Mouse (Mus musculus): ENCODE results near the gene Fbxl8. TPM values are rescaled to one million over a fixed set of nuclear protein-coding genes. Genes with fewer than 3 reads are reported as not detected.
A peak's percentile ranks its signal among the peaks of the same experiment; 100 is the strongest.

The Fbxl8 gene
- polyA plus RNA-seq, 1 experiment from 2014 or later, result 0.61 TPM

DNA sequence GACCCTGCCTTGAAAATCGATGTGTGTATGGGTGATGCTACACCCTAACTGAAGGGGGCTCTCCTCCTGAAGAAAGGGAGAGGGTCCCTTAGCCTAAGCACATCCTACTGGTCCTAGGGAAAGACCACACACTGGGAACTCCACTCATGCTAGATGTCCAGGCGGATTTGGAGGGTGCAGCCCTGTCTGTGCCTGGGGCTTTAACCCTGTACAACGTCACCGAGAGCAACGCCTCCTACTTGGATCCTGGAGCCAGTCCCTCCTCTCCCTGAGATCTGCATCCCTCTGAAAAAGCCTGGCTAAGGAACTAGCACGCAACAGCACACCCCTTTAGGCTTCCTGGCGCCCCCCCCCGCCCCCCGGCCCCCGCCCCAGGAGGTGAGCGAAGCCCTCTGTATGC, 10.9 kb downstream of the Fbxl8 start:
- Histone ChIP-seq H3K9ac (replicated peaks) (peak overlapping the region; percentile 28; the same call in 1 of the 2 replicates), H3K4me2 (replicated peaks) (peak overlapping the region; percentile 84), H3K9me3 (no peaks in the 10 kb centered on the region), H3K36me3 (peaks cover 11% of the 10 kb centered on the region), H3K27ac (no peak overlapping the region), H3K27me3 (peaks cover 99% of the 10 kb centered on the region), H3K4me1 (replicated peaks) (peaks cover 36% of the 10 kb centered on the region), H3K4me3 (replicated peaks) (peak overlapping the region; percentile 48; the same call in 1 of the 2 replicates)
- WGBS, result 5% methylated on average over 11 of the region's 11 CpGs
- no peak for ATAC-seq

DNA sequence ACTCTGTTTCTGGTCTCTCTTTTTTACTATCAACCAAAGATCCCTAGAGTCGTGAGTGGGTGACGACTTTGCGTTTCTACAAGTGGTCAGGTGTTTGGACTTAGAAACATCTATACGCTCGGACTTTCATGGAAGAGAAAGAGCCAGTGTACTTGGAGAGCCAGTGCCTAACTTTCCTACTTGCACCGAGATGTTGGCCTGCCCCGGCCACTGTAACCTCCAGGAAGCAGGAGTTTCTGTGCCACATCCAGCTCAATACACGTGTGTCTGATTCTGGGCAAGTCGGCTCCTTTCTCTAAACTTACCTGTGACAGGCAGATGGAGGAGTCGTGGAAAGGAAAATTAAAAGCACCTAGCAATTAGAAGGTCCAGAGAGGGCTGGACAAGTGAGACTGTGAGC, 11.4 kb downstream of the Fbxl8 start, which contains the start of gene Nol3:
Gene Nol3 (plus strand): TSS at position 301 of the 400 bp plus-strand sequence.
- peak within 1 kb of the TSS; percentile 48 for H3K4me3 ChIP-seq (replicated peaks)
- peaks cover 31% of the 10 kb centered on the region for H3K4me1 ChIP-seq (replicated peaks)
- ATAC-seq, result peak; percentile 2; the same call in 1 of the 2 replicates
- 4% methylated on average over 10 of the region's 10 CpGs for WGBS
- H3K27ac ChIP-seq, result no peak within 1 kb of the TSS
- peaks cover 98% of the 10 kb centered on the region for H3K27me3 ChIP-seq
- peak within 1 kb of the TSS; percentile 70 for H3K9ac ChIP-seq (replicated peaks)
- peak within 1 kb of the TSS; percentile 84 for H3K4me2 ChIP-seq (replicated peaks)
- no peaks in the 10 kb centered on the region for H3K9me3 ChIP-seq
- peaks cover 16% of the 10 kb centered on the region for H3K36me3 ChIP-seq

DNA sequence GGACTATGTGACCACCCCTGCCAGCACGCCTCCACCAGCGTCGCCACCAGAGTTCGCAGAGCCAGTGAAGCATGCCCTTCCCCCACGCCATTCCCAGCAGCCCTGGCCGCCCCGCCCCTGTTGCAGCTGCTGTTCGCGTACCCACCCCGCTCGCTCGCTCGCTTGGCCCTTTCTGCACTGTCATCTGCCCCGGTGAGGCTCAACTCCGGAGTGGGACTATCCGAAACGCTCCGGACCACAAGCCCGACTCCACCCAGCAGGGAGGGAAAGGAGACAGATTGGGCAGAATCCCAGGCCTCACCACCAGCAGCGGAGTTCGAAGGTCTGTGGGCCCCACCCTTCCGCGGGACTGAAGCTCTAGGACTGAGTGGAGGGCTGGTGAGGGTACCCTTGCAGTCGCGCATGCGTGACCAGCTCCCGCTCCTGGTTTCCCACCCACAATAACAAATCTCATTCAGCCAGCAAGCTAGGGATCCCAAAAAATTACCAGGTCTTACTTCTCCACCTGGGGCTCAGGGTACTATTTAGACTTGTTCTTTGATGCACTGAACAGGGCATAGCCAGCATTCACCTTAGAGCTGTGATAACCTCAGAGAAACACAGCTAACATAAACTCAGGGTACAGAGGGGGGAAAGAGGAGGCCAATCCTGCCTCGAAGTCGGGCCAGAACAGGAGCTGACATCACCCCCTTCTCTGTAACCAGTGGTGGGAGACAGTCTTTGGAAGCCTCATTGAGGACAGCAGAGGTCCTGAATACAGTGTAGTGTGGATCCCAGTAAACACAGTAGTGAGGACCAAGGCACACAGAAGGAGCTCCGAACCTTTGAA, 12.1 kb downstream of the Fbxl8 start:
- peaks cover 94% of the 10 kb centered on the region for H3K27me3 ChIP-seq
- H3K36me3 ChIP-seq, result peaks cover 20% of the 10 kb centered on the region
- WGBS, result 2% methylated on average over 30 of the region's 30 CpGs
- no peak overlapping the region for H3K27ac ChIP-seq
- peak overlapping the region; percentile 48 for H3K4me3 ChIP-seq (replicated peaks)
- no peaks in the 10 kb centered on the region for H3K9me3 ChIP-seq
- peak; percentile 73 for ATAC-seq
- H3K4me2 ChIP-seq (replicated peaks), result peak overlapping the region; percentile 84
- peaks cover 30% of the 10 kb centered on the region for H3K4me1 ChIP-seq (replicated peaks)
- H3K9ac ChIP-seq (replicated peaks), result peak overlapping the region; percentile 70

DNA sequence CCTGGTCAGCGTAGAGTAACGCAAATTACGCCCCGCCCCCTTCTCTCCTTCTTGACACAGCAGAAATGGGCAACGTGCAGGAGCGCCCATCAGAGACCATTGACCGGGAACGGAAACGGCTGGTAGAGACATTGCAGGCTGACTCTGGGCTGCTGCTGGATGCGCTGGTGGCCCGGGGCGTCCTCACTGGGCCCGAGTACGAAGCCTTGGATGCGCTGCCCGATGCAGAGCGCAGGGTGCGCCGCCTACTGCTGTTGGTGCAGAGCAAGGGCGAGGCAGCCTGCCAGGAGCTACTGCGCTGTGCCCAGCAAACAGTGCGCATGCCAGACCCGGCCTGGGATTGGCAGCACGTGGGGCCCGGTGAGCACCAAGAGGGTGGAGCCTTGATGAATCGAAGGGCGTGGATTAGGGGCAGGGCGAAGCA, 14.5 kb downstream of the Fbxl8 start:
- 3% methylated on average over 28 of the region's 28 CpGs for WGBS
- Histone ChIP-seq H3K4me1 (replicated peaks) (peaks cover 30% of the 10 kb centered on the region), H3K9ac (replicated peaks) (0 out of 2 replicates have a peak overlapping the region, but pooled peaks have one; percentile 37), H3K4me3 (replicated peaks) (peak overlapping the region; percentile 20), H3K27me3 (peaks cover 78% of the 10 kb centered on the region), H3K36me3 (peaks cover 43% of the 10 kb centered on the region), H3K27ac (no peak overlapping the region), H3K4me2 (replicated peaks) (peak overlapping the region; percentile 48), H3K9me3 (no peaks in the 10 kb centered on the region)
- ATAC-seq, result peak; percentile 53

DNA sequence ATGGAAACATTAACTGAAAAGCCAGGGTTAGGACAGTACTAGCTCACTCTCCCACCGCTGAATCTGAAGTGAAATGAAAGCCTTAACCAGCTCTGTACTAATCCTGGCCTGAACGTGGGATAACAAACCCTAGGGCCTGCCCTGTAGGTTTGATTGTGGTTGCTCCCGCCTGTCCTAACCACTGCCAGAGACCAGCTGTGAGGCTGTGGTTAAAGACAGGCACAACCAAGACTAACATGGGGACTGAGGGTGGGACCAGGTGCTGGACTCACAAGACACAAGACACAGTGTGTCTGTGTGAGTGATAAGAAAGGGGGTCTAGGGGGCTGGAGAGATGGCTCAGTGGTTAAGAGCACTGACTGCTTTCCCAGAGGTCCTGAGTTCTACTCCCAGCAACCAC, 16.1 kb downstream of the Fbxl8 start:
- Histone ChIP-seq H3K27me3 (peaks cover 61% of the 10 kb centered on the region), H3K9ac (replicated peaks) (no peak overlapping the region), H3K36me3 (peaks cover 56% of the 10 kb centered on the region), H3K4me2 (replicated peaks) (no peak overlapping the region), H3K4me1 (replicated peaks) (peaks cover 36% of the 10 kb centered on the region), H3K4me3 (replicated peaks) (no peak overlapping the region), H3K9me3 (no peaks in the 10 kb centered on the region), H3K27ac (no peak overlapping the region)
- 61% methylated on average over 3 of the region's 3 CpGs for WGBS
- no peak for ATAC-seq

DNA sequence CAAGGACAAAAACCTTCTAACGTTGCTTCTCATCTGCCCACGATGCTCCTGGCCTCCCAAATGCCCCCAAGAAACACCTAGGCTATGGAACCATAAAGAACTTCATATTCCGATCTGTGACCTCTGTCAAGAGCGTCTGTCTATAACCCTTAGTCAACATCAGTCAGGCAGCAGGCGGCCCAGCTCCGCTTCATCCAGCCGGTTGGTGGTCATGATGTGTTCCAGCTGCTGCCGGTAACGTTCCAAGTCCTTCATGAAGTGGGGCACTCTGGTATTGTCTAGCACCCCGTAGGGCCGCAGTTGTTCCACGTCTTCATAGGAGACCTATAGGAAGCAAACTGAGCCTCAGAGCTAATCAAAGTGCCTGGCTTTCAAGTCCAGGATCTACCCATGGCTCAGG, 17.4 kb downstream of the Fbxl8 start:
- Histone ChIP-seq H3K9ac (replicated peaks) (no peak overlapping the region), H3K27ac (no peak overlapping the region), H3K9me3 (no peaks in the 10 kb centered on the region), H3K4me1 (replicated peaks) (peaks cover 36% of the 10 kb centered on the region), H3K27me3 (peaks cover 49% of the 10 kb centered on the region), H3K36me3 (peaks cover 64% of the 10 kb centered on the region), H3K4me3 (replicated peaks) (no peak overlapping the region), H3K4me2 (replicated peaks) (no peak overlapping the region)
- WGBS, result 89% methylated on average over 12 of the region's 12 CpGs
- ATAC-seq, result no peak

DNA sequence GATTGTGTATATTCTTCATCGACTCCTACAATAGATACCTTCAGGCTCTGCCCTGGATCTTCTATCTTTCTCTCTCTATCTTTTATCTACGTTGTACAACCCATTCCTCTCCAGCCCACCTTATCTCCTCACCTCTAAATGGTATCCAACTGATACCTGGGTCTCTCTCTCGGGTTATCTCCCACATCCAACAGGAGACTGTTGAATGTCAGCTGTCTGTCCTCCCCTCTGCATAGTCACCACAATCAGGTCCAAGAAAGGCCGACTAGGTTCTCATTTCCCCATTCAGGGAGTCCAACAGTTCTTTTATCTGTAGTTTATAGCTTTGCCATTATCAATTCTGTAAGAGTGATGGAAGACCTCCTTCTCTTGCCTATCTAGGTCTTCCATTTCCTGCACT, 17.8 kb downstream of the Fbxl8 start:
- WGBS, result 94% methylated on average over 4 of the region's 4 CpGs
- no peak overlapping the region for H3K27ac ChIP-seq
- peaks cover 45% of the 10 kb centered on the region for H3K27me3 ChIP-seq
- H3K36me3 ChIP-seq, result peaks cover 64% of the 10 kb centered on the region
- H3K9me3 ChIP-seq, result no peaks in the 10 kb centered on the region
- no peak overlapping the region for H3K9ac ChIP-seq (replicated peaks)
- no peak overlapping the region for H3K4me2 ChIP-seq (replicated peaks)
- ATAC-seq, result no peak
- peaks cover 37% of the 10 kb centered on the region for H3K4me1 ChIP-seq (replicated peaks)
- no peak overlapping the region for H3K4me3 ChIP-seq (replicated peaks)

DNA sequence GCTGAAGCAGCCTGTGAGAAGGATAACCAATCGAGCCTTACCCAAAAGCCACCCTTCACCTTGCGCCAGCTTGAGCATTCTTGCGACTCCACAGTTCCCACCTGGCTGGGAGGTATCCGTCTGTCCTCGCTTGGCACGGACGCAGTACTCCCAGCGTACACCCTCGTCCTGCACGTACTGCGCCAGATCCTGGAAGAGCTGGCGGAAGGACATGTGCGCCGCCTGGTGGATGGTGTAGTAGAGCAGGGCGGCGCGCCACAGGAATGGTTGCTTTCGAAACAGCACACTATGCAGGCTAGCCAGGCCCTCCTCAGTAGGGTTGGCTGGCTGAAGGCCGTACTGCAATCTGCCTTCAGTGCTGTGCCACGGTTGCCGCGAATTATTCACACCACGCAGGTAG, 18.6 kb downstream of the Fbxl8 start:
- Histone ChIP-seq H3K9me3 (no peaks in the 10 kb centered on the region), H3K4me2 (replicated peaks) (no peak overlapping the region), H3K36me3 (peaks cover 64% of the 10 kb centered on the region), H3K4me3 (replicated peaks) (no peak overlapping the region), H3K4me1 (replicated peaks) (peaks cover 45% of the 10 kb centered on the region), H3K27me3 (peaks cover 37% of the 10 kb centered on the region), H3K27ac (no peak overlapping the region), H3K9ac (replicated peaks) (no peak overlapping the region)
- peak; percentile 49 for ATAC-seq
- 27% methylated on average over 23 of the region's 23 CpGs for WGBS

DNA sequence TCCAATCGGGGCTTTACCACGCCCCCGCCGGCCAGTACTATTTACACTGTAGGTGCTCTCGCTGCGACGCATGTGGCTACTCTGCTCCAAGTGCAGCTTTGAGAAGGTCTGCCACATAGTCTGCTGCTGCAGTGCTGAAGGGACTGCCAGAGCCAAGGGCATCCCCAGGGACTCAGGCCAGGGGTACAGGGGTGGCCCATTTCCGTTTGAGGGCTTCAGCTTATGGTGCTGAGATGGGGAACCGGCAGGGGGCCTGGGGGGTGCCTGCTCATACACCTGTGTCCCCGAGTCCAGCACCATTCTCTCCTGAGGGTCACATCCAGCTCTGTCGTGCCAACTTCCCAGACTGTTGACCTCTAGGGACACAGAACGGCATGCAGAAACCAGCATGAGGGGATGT, 21.1 kb downstream of the Fbxl8 start:
- WGBS, result 40% methylated on average over 12 of the region's 12 CpGs
- H3K4me2 ChIP-seq (replicated peaks), result peak overlapping the region; percentile 81; the same call in 1 of the 2 replicates

DNA sequence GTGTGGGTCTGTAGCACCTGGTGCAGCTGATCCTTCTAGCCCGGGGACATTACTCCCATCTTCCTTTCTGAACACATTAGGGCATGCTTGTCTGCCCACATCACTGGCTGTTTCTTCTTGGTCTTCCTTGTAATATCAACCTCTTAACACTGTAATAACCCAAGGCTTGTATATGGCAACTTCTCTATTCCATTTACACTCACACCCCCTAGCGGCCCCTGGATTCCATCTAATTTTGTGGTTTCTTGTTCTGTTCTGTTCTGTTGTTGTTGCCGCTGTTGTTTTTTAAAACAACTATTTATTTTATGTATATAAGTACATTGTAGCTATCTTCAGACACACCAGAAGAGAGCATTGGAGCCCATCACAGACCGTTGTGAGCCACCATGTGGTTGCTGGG, 22.5 kb downstream of the Fbxl8 start:
- Histone ChIP-seq H3K27ac (no peak overlapping the region), H3K9ac (replicated peaks) (no peak overlapping the region), H3K4me1 (replicated peaks) (peaks cover 57% of the 10 kb centered on the region), H3K4me2 (replicated peaks) (peak overlapping the region; percentile 81), H3K4me3 (replicated peaks) (peak overlapping the region; percentile 56), H3K27me3 (peaks cover 12% of the 10 kb centered on the region), H3K36me3 (peaks cover 40% of the 10 kb centered on the region), H3K9me3 (no peaks in the 10 kb centered on the region)
- no peak for ATAC-seq
- WGBS, result 82% methylated on average over 4 of the region's 4 CpGs

More for the DNA sequence above, 21.1 kb downstream of the Fbxl8 start:
- ATAC-seq, result no peak
- H3K4me3 ChIP-seq (replicated peaks), result no peak overlapping the region
- no peak overlapping the region for H3K27ac ChIP-seq
- H3K4me1 ChIP-seq (replicated peaks), result peaks cover 52% of the 10 kb centered on the region
- H3K27me3 ChIP-seq, result peaks cover 17% of the 10 kb centered on the region
- H3K36me3 ChIP-seq, result peaks cover 51% of the 10 kb centered on the region
- H3K9ac ChIP-seq (replicated peaks), result 0 out of 2 replicates have a peak overlapping the region, but pooled peaks have one; percentile 39
- H3K9me3 ChIP-seq, result no peaks in the 10 kb centered on the region

DNA sequence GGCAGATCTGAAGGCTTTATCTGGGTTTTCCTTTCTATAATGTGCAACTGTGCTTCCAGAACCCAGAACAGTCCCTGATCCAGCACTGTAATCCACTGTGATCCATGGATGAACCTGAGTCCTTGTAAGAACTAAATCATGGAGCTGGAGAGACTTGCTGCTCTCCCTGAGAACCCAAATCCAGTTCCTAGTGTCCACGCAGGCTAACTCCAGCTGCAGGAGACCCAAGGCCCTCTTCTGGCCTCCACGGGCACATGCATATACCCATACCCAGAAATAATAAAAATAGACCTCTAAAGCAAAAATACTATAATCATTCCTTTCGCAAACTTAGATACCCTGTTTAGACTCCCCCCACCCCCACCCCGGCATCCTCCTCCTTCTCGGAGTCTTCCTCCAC, 23.8 kb downstream of the Fbxl8 start:
- 81% methylated on average over 5 of the region's 5 CpGs for WGBS
- ATAC-seq, result no peak
- peaks cover 57% of the 10 kb centered on the region for H3K4me1 ChIP-seq (replicated peaks)

DNA sequence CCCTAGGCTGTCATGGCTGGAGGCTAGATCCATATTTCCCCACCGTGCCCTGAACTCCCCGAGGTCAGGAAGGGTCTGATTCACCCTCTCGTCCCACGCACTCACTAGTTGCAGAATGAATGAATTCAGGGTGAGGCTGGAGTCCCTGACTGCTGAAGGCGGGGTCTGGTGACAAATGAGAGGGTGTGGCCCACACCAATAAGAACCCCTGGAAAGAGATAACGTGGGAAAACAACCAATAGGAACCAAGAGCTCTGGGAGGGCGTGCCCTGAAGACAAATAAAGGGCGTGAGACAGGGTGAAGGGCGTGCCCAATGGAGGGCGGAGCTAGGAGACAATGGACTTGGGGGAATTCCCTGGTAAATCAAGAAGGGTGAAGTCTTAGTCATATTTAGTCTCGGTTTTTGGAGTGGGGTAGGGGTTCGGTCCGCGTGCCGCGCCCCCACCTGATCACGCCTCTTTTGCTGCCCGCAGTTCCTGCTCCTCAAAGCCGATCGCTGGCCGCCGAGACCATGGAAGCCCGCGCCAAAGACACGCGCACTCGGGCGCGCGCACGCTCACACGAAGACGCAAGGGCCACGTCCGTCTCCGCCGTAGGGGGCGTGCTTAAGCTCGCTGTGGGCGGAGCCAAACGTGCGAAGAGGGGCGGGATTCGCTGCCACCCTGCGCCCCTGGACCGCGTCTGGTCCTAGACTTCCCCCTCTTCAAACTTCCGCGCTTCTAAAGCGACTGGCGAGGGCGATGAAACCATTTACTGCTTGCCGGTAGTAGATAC, 24.7 kb downstream of the Fbxl8 start:
- peaks cover 57% of the 10 kb centered on the region for H3K4me1 ChIP-seq (replicated peaks)
- H3K27ac ChIP-seq, result peak overlapping the region; percentile 93
- peak overlapping the region; percentile 81 for H3K4me2 ChIP-seq (replicated peaks)
- peak; percentile 91 for ATAC-seq
- H3K9ac ChIP-seq (replicated peaks), result peak overlapping the region; percentile 70
- H3K27me3 ChIP-seq, result peaks cover 20% of the 10 kb centered on the region
- WGBS, result under 1% methylated on average over 53 of the region's 53 CpGs
- no peaks in the 10 kb centered on the region for H3K9me3 ChIP-seq
- H3K36me3 ChIP-seq, result peaks cover 21% of the 10 kb centered on the region
- peak overlapping the region; percentile 56 for H3K4me3 ChIP-seq (replicated peaks)

More for the DNA sequence above, 23.8 kb downstream of the Fbxl8 start:
- Histone ChIP-seq H3K4me3 (replicated peaks) (peak overlapping the region; percentile 56), H3K27ac (peak overlapping the region; percentile 93; the same call in 1 of the 2 replicates), H3K9ac (replicated peaks) (peak overlapping the region; percentile 70), H3K27me3 (peaks cover 12% of the 10 kb centered on the region), H3K4me2 (replicated peaks) (peak overlapping the region; percentile 81), H3K36me3 (peaks cover 28% of the 10 kb centered on the region), H3K9me3 (no peaks in the 10 kb centered on the region)

Measured in midbrain, embryonic 13.5 days (tissue).